Mouse (Mus musculus) E14TG2a.4 (cell line): ENCODE measurements at regions not wholly inside any gene's neighbourhood (a gene's known extent, or its start where the extent isn't known, plus 50 kb on each side); places are given as distances from the start of the nearest gene placed in this dataset.

Experiments used
- CTCF ChIP-seq: conservative IDR thresholded peaks from 2 replicates; pipeline ENCODE4 v1.5.1; 2014; ENCODE audit warnings: low read length
- NANOG ChIP-seq: IDR thresholded peaks from 2 replicates; pipeline ENCODE4 v1.6.1; 2014; ENCODE audit warnings: borderline replicate concordance, low read length, mixed read lengths
- POU5F1 ChIP-seq: IDR thresholded peaks from 2 replicates; pipeline ENCODE4 v1.6.1; 2014; ENCODE audit warnings: low read length, borderline replicate concordance

- TF ChIP-seq CTCF (no peak), NANOG (no peak), POU5F1 (no peak)
Measured at GRCm38 (mm10) chr1:63938416-63938815, 169.3 kb upstream of the 4933402D24Rik start.
